In genomic region chr1:128443890-128444839, GRCm38 (mm10) we compare ENCODE assay signal across 10 mouse cellular contexts. TPM values are rescaled to one million over a fixed set of nuclear protein-coding genes. Genes with fewer than 3 reads are reported as not detected.
DNase-seq lines count a peak whose midpoint lies in the region; ATAC-seq lines count a peak whose summit lies in the region.
"Had no signal": no experiment of that assay in that cellular context is flagged by ENCODE, and none has a peak within 500 bp of the region (broad histone marks: within the 10 kb centered on the region; RNA-seq: fewer than 3 reads in every experiment).

No protein-coding gene starts in this region.

- no peaks in the 10 kb centered on the region for H3K36me3 ChIP-seq in heart, embryonic 11.5 days (ENCODE audit: control insufficient read depth, insufficient read depth, low read length)
- no peaks in the 10 kb centered on the region for H3K36me3 ChIP-seq in embryonic facial prominence, embryonic 14.5 days (ENCODE audit: control insufficient read depth, insufficient read depth, low read length)
- H3K36me3 ChIP-seq in forebrain, embryonic 16.5 days (ENCODE audit: control insufficient read depth, insufficient read depth) = no peaks in the 10 kb centered on the region
- H3K36me3 ChIP-seq in hindbrain, embryonic 13.5 days = no peaks in the 10 kb centered on the region
- H3K36me3 ChIP-seq: hindbrain, embryonic 12.5 days had no signal

- peak; percentile 93 for DNase-seq in heart, adult 11 months
- peak; percentile 82 for DNase-seq in 416B (ENCODE audit: low read depth)
- peak; percentile 84 for DNase-seq in embryonic facial prominence, embryonic 14.5 days (ENCODE audit: low spot score)
- DNase-seq in lung, postnatal 14 days = peak; percentile 12
- DNase-seq in urinary bladder, postnatal 36 days (ENCODE audit: low spot score in 2 of 2) = no peak

- H3K4me1 ChIP-seq in heart, embryonic 11.5 days (ENCODE audit: control insufficient read depth, insufficient read depth, low read length) = peaks cover 4% of the 10 kb centered on the region; the same call in 1 of the 2 replicates
- peaks cover 4% of the 10 kb centered on the region; the same call in 1 of the 2 replicates for H3K4me1 ChIP-seq in embryonic facial prominence, embryonic 14.5 days (ENCODE audit: control insufficient read depth, insufficient read depth, low read length)
- H3K4me1 ChIP-seq in forebrain, embryonic 16.5 days (replicated peaks; ENCODE audit: control insufficient read depth, insufficient read depth, low read length) = 0 out of 2 replicates have a peak, but pooled peaks cover 3% of the 10 kb centered on the region
- peaks cover 10% of the 10 kb centered on the region for H3K4me1 ChIP-seq in hindbrain, embryonic 13.5 days (replicated peaks)

- H3K27ac ChIP-seq in heart, embryonic 11.5 days (ENCODE audit: low read depth, low read length) = no peak overlapping the region
- no peak overlapping the region for H3K27ac ChIP-seq in embryonic facial prominence, embryonic 14.5 days (replicated peaks; ENCODE audit: low read depth, low read length)
- H3K27ac ChIP-seq in forebrain, embryonic 16.5 days (ENCODE audit: low read length) = no peak overlapping the region
- no peak overlapping the region for H3K27ac ChIP-seq in hindbrain, embryonic 13.5 days
- H3K27ac ChIP-seq: hindbrain, embryonic 12.5 days; stomach, postnatal 0 days had no signal

- no peaks in the 10 kb centered on the region for H3K9me3 ChIP-seq in heart, embryonic 11.5 days (replicated peaks; ENCODE audit: control insufficient read depth, low read length)
- H3K9me3 ChIP-seq in embryonic facial prominence, embryonic 14.5 days (ENCODE audit: control insufficient read depth, low read length) = no peaks in the 10 kb centered on the region
- H3K9me3 ChIP-seq in forebrain, embryonic 16.5 days (ENCODE audit: control insufficient read depth, low read length) = no peaks in the 10 kb centered on the region
- no peaks in the 10 kb centered on the region for H3K9me3 ChIP-seq in hindbrain, embryonic 13.5 days
- H3K9me3 ChIP-seq: hindbrain, embryonic 12.5 days had no signal

- H3K9ac ChIP-seq in heart, embryonic 11.5 days (ENCODE audit: low read depth, low read length) = no peak overlapping the region
- no peak overlapping the region for H3K9ac ChIP-seq in embryonic facial prominence, embryonic 14.5 days (ENCODE audit: low read depth, low read length)
- H3K9ac ChIP-seq in forebrain, embryonic 16.5 days (replicated peaks; ENCODE audit: low read depth, low read length) = no peak overlapping the region
- H3K9ac ChIP-seq in hindbrain, embryonic 13.5 days = no peak overlapping the region
- H3K9ac ChIP-seq: hindbrain, embryonic 12.5 days had no signal

- H3K27me3 ChIP-seq in heart, embryonic 11.5 days (ENCODE audit: control insufficient read depth, insufficient read depth, low read length) = no peaks in the 10 kb centered on the region
- H3K27me3 ChIP-seq in embryonic facial prominence, embryonic 14.5 days (replicated peaks; ENCODE audit: control insufficient read depth, insufficient read depth, low read length) = no peaks in the 10 kb centered on the region
- H3K27me3 ChIP-seq in forebrain, embryonic 16.5 days (replicated peaks; ENCODE audit: control insufficient read depth, insufficient read depth, low read length) = no peaks in the 10 kb centered on the region
- H3K27me3 ChIP-seq in hindbrain, embryonic 13.5 days = no peaks in the 10 kb centered on the region
- H3K27me3 ChIP-seq: hindbrain, embryonic 12.5 days had no signal

- H3K4me3 ChIP-seq in heart, embryonic 11.5 days (ENCODE audit: low read depth, low read length) = no peak overlapping the region
- no peak overlapping the region for H3K4me3 ChIP-seq in embryonic facial prominence, embryonic 14.5 days (ENCODE audit: low read depth, low read length)
- no peak overlapping the region for H3K4me3 ChIP-seq in forebrain, embryonic 16.5 days (replicated peaks; ENCODE audit: low read length)
- H3K4me3 ChIP-seq in hindbrain, embryonic 13.5 days = no peak overlapping the region
- H3K4me3 ChIP-seq: hindbrain, embryonic 12.5 days had no signal

- no peak overlapping the region for H3K4me2 ChIP-seq in heart, embryonic 11.5 days
- H3K4me2 ChIP-seq in embryonic facial prominence, embryonic 14.5 days (ENCODE audit: low read depth, low read length) = no peak overlapping the region
- no peak overlapping the region for H3K4me2 ChIP-seq in forebrain, embryonic 16.5 days (ENCODE audit: low read length)
- no peak overlapping the region for H3K4me2 ChIP-seq in hindbrain, embryonic 13.5 days
- H3K4me2 ChIP-seq: hindbrain, embryonic 12.5 days had no signal

- WGBS in heart, embryonic 11.5 days (ENCODE audit: insufficient replicate concordance) = 53% methylated on average over 9 of the region's 9 CpGs
- WGBS in embryonic facial prominence, embryonic 14.5 days = 56% methylated on average over 9 of the region's 9 CpGs
- 63% methylated on average over 9 of the region's 9 CpGs for WGBS in forebrain, embryonic 16.5 days
- 64% methylated on average over 9 of the region's 9 CpGs for WGBS in hindbrain, embryonic 13.5 days

- ATAC-seq in heart, embryonic 11.5 days (replicated peaks; ENCODE audit: insufficient number of reproducible peaks, low FRiP score, low TSS enrichment) = no peak
- peak; percentile 86 for ATAC-seq in embryonic facial prominence, embryonic 14.5 days (ENCODE audit: low read depth)
- no peak for ATAC-seq in forebrain, embryonic 16.5 days
- ATAC-seq in hindbrain, embryonic 13.5 days (ENCODE audit: low FRiP score) = no peak

RNA-seq across cellular contexts. Expression of gene Dars, which starts 27.0 kb away (rescaled TPM):
- 71.1 and 79.2 TPM in 2 replicates for polyA plus RNA-seq in heart, embryonic 11.5 days (2014; fragmentation: Nextera tagmentation; extraction: Ambion mirVana)
- polyA plus RNA-seq in embryonic facial prominence, embryonic 14.5 days (2014; fragmentation: Nextera tagmentation; extraction: Ambion mirVana) = 97.8 and 104 TPM in 2 replicates
- polyA plus RNA-seq in forebrain, embryonic 16.5 days (2015; fragmentation: Nextera tagmentation; extraction: Ambion mirVana) = 136 and 159 TPM in 2 replicates
- 163 and 165 TPM in 2 replicates for polyA plus RNA-seq in hindbrain, embryonic 13.5 days (2015; fragmentation: Nextera tagmentation; extraction: Ambion mirVana)

Comparison
In these comparisons a context has a peak if more than half of its experiments do, and no peak if none do; other contexts are left out.
1. DNase-seq: peak in heart, adult 11 months (single experiment), 416B (single experiment), embryonic facial prominence, embryonic 14.5 days (single experiment) and lung, postnatal 14 days (single experiment); none in urinary bladder, postnatal 36 days (0 of 2).